Mouse (Mus musculus) limb, embryonic 15.5 days (tissue): ENCODE data around the gene Ptprk. TPM values are rescaled to one million over a fixed set of nuclear protein-coding genes. Genes with fewer than 3 reads are reported as not detected.

Experiments
- ATAC-seq: fragments of 200-750 bp; cut with Nextera tagmentation; 2 replicates; pipeline ENCODE4 v1.8.0; 2017; ENCODE audit warnings: low read depth, moderate TSS enrichment; ENCODE audit not compliant: insufficient number of reproducible peaks, low FRiP score, low TSS enrichment
- H3K27ac ChIP-seq: fragments of 300-500 bp; sonication (generic); 2 replicates; pipeline ENCODE4 v1.5.1; 2015; ENCODE audit warnings: moderate library complexity, mild to moderate bottlenecking, inconsistent platforms
- H3K27me3 ChIP-seq: fragments of 300-500 bp; sonication (generic); 2 replicates; pipeline ENCODE4 v1.6.1; 2015; ENCODE audit warnings: inconsistent platforms
- H3K36me3 ChIP-seq: fragments of 300-500 bp; sonication (generic); 2 replicates; pipeline ENCODE4 v1.6.1; 2015; ENCODE audit warnings: inconsistent platforms
- H3K4me1 ChIP-seq: fragments of 300-500 bp; sonication (generic); 2 replicates; pipeline ENCODE4 v1.6.1; 2015; ENCODE audit warnings: inconsistent platforms
- H3K4me2 ChIP-seq: fragments of 300-500 bp; sonication (generic); 2 replicates; pipeline ENCODE4 v1.6.1; 2015; ENCODE audit warnings: mild to moderate bottlenecking, inconsistent platforms
- H3K4me3 ChIP-seq: fragments of 300-500 bp; sonication (generic); 2 replicates; pipeline ENCODE4 v1.5.1; 2015; ENCODE audit warnings: mild to moderate bottlenecking, inconsistent platforms
- H3K9ac ChIP-seq: fragments of 300-500 bp; sonication (generic); 2 replicates; pipeline ENCODE4 v1.6.1; 2015; ENCODE audit warnings: inconsistent platforms
- H3K9me3 ChIP-seq: fragments of 300-500 bp; sonication (generic); 2 replicates; pipeline ENCODE4 v1.6.1; 2016; ENCODE audit warnings: inconsistent platforms
- WGBS: fragments of 180-500 bp; shearing (Covaris S2); methylation state at CpG from one replicate; pipeline ENCODE4 v1.1.7; 2015; 5-methylcytosine and 5-hydroxymethylcytosine counted together
- polyA plus RNA-seq: library from polyadenylated mRNA; unstranded; fragments of >200 nt; fragmentation: Nextera tagmentation; extraction: Ambion mirVana; gene quantifications from 2 replicates; pipeline ENCODE4 v1.2.1, GENCODE M21; 2015

The Ptprk gene
- polyA plus RNA-seq, 1 experiment from 2014 or later: 25.1 TPM

- Histone ChIP-seq H3K4me3 (no peak overlapping the region), H3K4me2 (no peak overlapping the region), H3K9ac (no peak overlapping the region), H3K4me1 (no peaks in the 10 kb centered on the region), H3K36me3 (no peaks in the 10 kb centered on the region), H3K27me3 (no peaks in the 10 kb centered on the region), H3K27ac (no peak overlapping the region), H3K9me3 (no peaks in the 10 kb centered on the region)
- WGBS: 59% methylated on average over 2 of the region's 2 CpGs
- ATAC-seq: no peak
These were observed 8.6 kb downstream of the Ptprk start for GRCm38 (mm10) chr10:28083183-28083582.

- Histone ChIP-seq H3K4me2 (no peak overlapping the region), H3K9me3 (no peaks in the 10 kb centered on the region), H3K4me3 (no peak overlapping the region), H3K4me1 (no peaks in the 10 kb centered on the region), H3K9ac (no peak overlapping the region), H3K36me3 (no peaks in the 10 kb centered on the region), H3K27me3 (no peaks in the 10 kb centered on the region), H3K27ac (no peak overlapping the region)
- 38% methylated on average over 1 of the region's 1 CpGs for WGBS
- no peak for ATAC-seq
These were observed 9.0 kb downstream of the Ptprk start for GRCm38 (mm10) chr10:28083625-28084024.

GRCm38 (mm10) chr10:28087341-28087740 is 12.7 kb downstream of the Ptprk start:
- no peaks in the 10 kb centered on the region for H3K4me1 ChIP-seq
- no peak overlapping the region for H3K27ac ChIP-seq
- H3K36me3 ChIP-seq: no peaks in the 10 kb centered on the region
- H3K9ac ChIP-seq: no peak overlapping the region
- no peak for ATAC-seq
- WGBS: 48% methylated on average over 6 of the region's 6 CpGs
- no peak overlapping the region for H3K4me2 ChIP-seq
- no peak overlapping the region for H3K4me3 ChIP-seq
- H3K9me3 ChIP-seq: no peaks in the 10 kb centered on the region
- no peaks in the 10 kb centered on the region for H3K27me3 ChIP-seq

- no peaks in the 10 kb centered on the region for H3K27me3 ChIP-seq
- ATAC-seq: no peak
- WGBS: 76% methylated on average over 3 of the region's 3 CpGs
- H3K27ac ChIP-seq: no peak overlapping the region
- no peaks in the 10 kb centered on the region for H3K36me3 ChIP-seq
- H3K9ac ChIP-seq: no peak overlapping the region
- no peak overlapping the region for H3K4me3 ChIP-seq
- no peaks in the 10 kb centered on the region for H3K9me3 ChIP-seq
- no peaks in the 10 kb centered on the region for H3K4me1 ChIP-seq
- no peak overlapping the region for H3K4me2 ChIP-seq
These were observed 13.1 kb downstream of the Ptprk start for GRCm38 (mm10) chr10:28087749-28088148.

GRCm38 (mm10) chr10:28096007-28096406 is 21.4 kb downstream of the Ptprk start:
- Histone ChIP-seq H3K4me2 (no peak overlapping the region), H3K4me1 (0 out of 2 replicates have a peak, but pooled peaks cover 3% of the 10 kb centered on the region), H3K27me3 (no peaks in the 10 kb centered on the region), H3K9ac (no peak overlapping the region), H3K4me3 (no peak overlapping the region), H3K9me3 (no peaks in the 10 kb centered on the region), H3K36me3 (no peaks in the 10 kb centered on the region), H3K27ac (no peak overlapping the region)
- ATAC-seq: no peak

GRCm38 (mm10) chr10:28097637-28098036 is 23.0 kb downstream of the Ptprk start:
- no peaks in the 10 kb centered on the region for H3K9me3 ChIP-seq
- H3K4me2 ChIP-seq: no peak overlapping the region
- no peak overlapping the region for H3K9ac ChIP-seq
- 0 out of 2 replicates have a peak, but pooled peaks cover 3% of the 10 kb centered on the region for H3K4me1 ChIP-seq
- no peaks in the 10 kb centered on the region for H3K27me3 ChIP-seq
- H3K27ac ChIP-seq: no peak overlapping the region
- WGBS: 26% methylated on average over 7 of the region's 7 CpGs
- no peaks in the 10 kb centered on the region for H3K36me3 ChIP-seq
- ATAC-seq: no peak
- no peak overlapping the region for H3K4me3 ChIP-seq

GRCm38 (mm10) chr10:28098923-28099322 is 24.3 kb downstream of the Ptprk start:
- Histone ChIP-seq H3K27me3 (no peaks in the 10 kb centered on the region), H3K4me3 (no peak overlapping the region), H3K4me2 (no peak overlapping the region), H3K9ac (no peak overlapping the region), H3K36me3 (no peaks in the 10 kb centered on the region), H3K4me1 (0 out of 2 replicates have a peak, but pooled peaks cover 3% of the 10 kb centered on the region), H3K27ac (no peak overlapping the region), H3K9me3 (no peaks in the 10 kb centered on the region)
- 61% methylated on average over 2 of the region's 2 CpGs for WGBS
- no peak for ATAC-seq

- H3K4me2 ChIP-seq: no peak overlapping the region
- 91% methylated on average over 4 of the region's 4 CpGs for WGBS
- H3K9me3 ChIP-seq: no peaks in the 10 kb centered on the region
- no peak overlapping the region for H3K27ac ChIP-seq
- no peaks in the 10 kb centered on the region for H3K4me1 ChIP-seq
- no peaks in the 10 kb centered on the region for H3K36me3 ChIP-seq
- no peak overlapping the region for H3K9ac ChIP-seq
- no peak for ATAC-seq
- no peak overlapping the region for H3K4me3 ChIP-seq
- no peaks in the 10 kb centered on the region for H3K27me3 ChIP-seq
These were observed 28.8 kb downstream of the Ptprk start for GRCm38 (mm10) chr10:28103406-28103906.

GRCm38 (mm10) chr10:28103924-28104323 is 29.3 kb downstream of the Ptprk start:
- no peak overlapping the region for H3K4me2 ChIP-seq
- no peak overlapping the region for H3K27ac ChIP-seq
- WGBS: 29% methylated on average over 2 of the region's 2 CpGs
- H3K4me3 ChIP-seq: no peak overlapping the region
- H3K27me3 ChIP-seq: no peaks in the 10 kb centered on the region
- H3K9ac ChIP-seq: no peak overlapping the region
- H3K9me3 ChIP-seq: no peaks in the 10 kb centered on the region
- H3K4me1 ChIP-seq: no peaks in the 10 kb centered on the region
- H3K36me3 ChIP-seq: no peaks in the 10 kb centered on the region
- no peak for ATAC-seq

GRCm38 (mm10) chr10:28105247-28105646 is 30.6 kb downstream of the Ptprk start:
- WGBS: 82% methylated on average over 6 of the region's 6 CpGs
- H3K4me1 ChIP-seq: no peaks in the 10 kb centered on the region
- no peak overlapping the region for H3K27ac ChIP-seq
- no peak for ATAC-seq
- H3K4me2 ChIP-seq: no peak overlapping the region
- H3K36me3 ChIP-seq: no peaks in the 10 kb centered on the region
- no peaks in the 10 kb centered on the region for H3K27me3 ChIP-seq
- H3K4me3 ChIP-seq: no peak overlapping the region
- no peaks in the 10 kb centered on the region for H3K9me3 ChIP-seq
- H3K9ac ChIP-seq: no peak overlapping the region

- 57% methylated on average over 8 of the region's 8 CpGs for WGBS
- no peak for ATAC-seq
- no peaks in the 10 kb centered on the region for H3K36me3 ChIP-seq
- H3K9me3 ChIP-seq: no peaks in the 10 kb centered on the region
- no peak overlapping the region for H3K4me2 ChIP-seq
- no peak overlapping the region for H3K27ac ChIP-seq
- H3K4me1 ChIP-seq: 0 out of 2 replicates have a peak, but pooled peaks cover 2% of the 10 kb centered on the region
- no peak overlapping the region for H3K4me3 ChIP-seq
- no peak overlapping the region for H3K9ac ChIP-seq
- H3K27me3 ChIP-seq: no peaks in the 10 kb centered on the region
These were observed 38.4 kb downstream of the Ptprk start for GRCm38 (mm10) chr10:28112826-28113589.

GRCm38 (mm10) chr10:28113879-28114278 is 39.3 kb downstream of the Ptprk start:
- H3K4me3 ChIP-seq: no peak overlapping the region
- no peak overlapping the region for H3K27ac ChIP-seq
- ATAC-seq: no peak
- no peak overlapping the region for H3K9ac ChIP-seq
- no peaks in the 10 kb centered on the region for H3K27me3 ChIP-seq
- H3K4me2 ChIP-seq: no peak overlapping the region
- 0 out of 2 replicates have a peak, but pooled peaks cover 2% of the 10 kb centered on the region for H3K4me1 ChIP-seq
- WGBS: 54% methylated on average over 3 of the region's 3 CpGs
- H3K9me3 ChIP-seq: no peaks in the 10 kb centered on the region
- no peaks in the 10 kb centered on the region for H3K36me3 ChIP-seq
